ENCODE assay signal across 25 mouse cellular contexts in genomic region chr19:22754498-22754897, GRCm38 (mm10).
DNase-seq lines count a peak whose midpoint lies in the region; ATAC-seq lines count a peak whose summit lies in the region.
"Had no signal": no experiment of that assay in that cellular context is flagged by ENCODE, and none has a peak within 500 bp of the region (broad histone marks: within the 10 kb centered on the region; RNA-seq: fewer than 3 reads in every experiment).

No protein-coding gene starts in this region.

- no peaks in the 10 kb centered on the region for H3K36me3 ChIP-seq in embryonic facial prominence, embryonic 14.5 days (ENCODE audit: control insufficient read depth, insufficient read depth, low read length)
- H3K36me3 ChIP-seq in embryonic facial prominence, embryonic 10.5 days (replicated peaks), result no peaks in the 10 kb centered on the region
- no peaks in the 10 kb centered on the region for H3K36me3 ChIP-seq in midbrain, embryonic 14.5 days (ENCODE audit: control insufficient read depth, insufficient read depth, low read length)
- no peaks in the 10 kb centered on the region for H3K36me3 ChIP-seq in midbrain, embryonic 11.5 days (ENCODE audit: control insufficient read depth, insufficient read depth, low read length)
- H3K36me3 ChIP-seq: heart, embryonic 12.5 days; lung, embryonic 15.5 days; midbrain, embryonic 13.5 days had no signal

- H3K27me3 ChIP-seq in embryonic facial prominence, embryonic 14.5 days (replicated peaks; ENCODE audit: control insufficient read depth, insufficient read depth, low read length), result no peaks in the 10 kb centered on the region
- no peaks in the 10 kb centered on the region for H3K27me3 ChIP-seq in embryonic facial prominence, embryonic 10.5 days (replicated peaks; ENCODE audit: low read depth, poor library complexity, severe bottlenecking)
- no peaks in the 10 kb centered on the region for H3K27me3 ChIP-seq in midbrain, embryonic 14.5 days (ENCODE audit: control insufficient read depth, insufficient read depth, low read length)
- H3K27me3 ChIP-seq in midbrain, embryonic 11.5 days (ENCODE audit: control insufficient read depth, insufficient read depth, low read length), result no peaks in the 10 kb centered on the region
- H3K27me3 ChIP-seq: CH12.LX; heart, embryonic 12.5 days; lung, embryonic 15.5 days; megakaryocyte, embryonic 14.5 days; midbrain, embryonic 13.5 days had no signal

- H3K9me3 ChIP-seq in embryonic facial prominence, embryonic 14.5 days (ENCODE audit: control insufficient read depth, low read length), result no peaks in the 10 kb centered on the region
- no peaks in the 10 kb centered on the region for H3K9me3 ChIP-seq in embryonic facial prominence, embryonic 10.5 days
- no peaks in the 10 kb centered on the region for H3K9me3 ChIP-seq in midbrain, embryonic 14.5 days (ENCODE audit: control insufficient read depth, low read length)
- H3K9me3 ChIP-seq in midbrain, embryonic 11.5 days (ENCODE audit: control insufficient read depth, low read length), result no peaks in the 10 kb centered on the region
- H3K9me3 ChIP-seq: heart, embryonic 12.5 days; lung, embryonic 15.5 days; midbrain, embryonic 13.5 days had no signal

- H3K4me1 ChIP-seq in embryonic facial prominence, embryonic 14.5 days (ENCODE audit: control insufficient read depth, insufficient read depth, low read length), result peaks cover 9% of the 10 kb centered on the region
- H3K4me1 ChIP-seq in embryonic facial prominence, embryonic 10.5 days, result no peaks in the 10 kb centered on the region; the same call in 1 of the 2 replicates
- 0 out of 2 replicates have a peak, but pooled peaks cover 5% of the 10 kb centered on the region for H3K4me1 ChIP-seq in midbrain, embryonic 14.5 days (ENCODE audit: control insufficient read depth, insufficient read depth, low read length)
- no peaks in the 10 kb centered on the region for H3K4me1 ChIP-seq in midbrain, embryonic 11.5 days (ENCODE audit: control insufficient read depth, insufficient read depth, low read length)
- H3K4me1 ChIP-seq: heart, embryonic 12.5 days; megakaryocyte, embryonic 14.5 days had no signal

- no peak overlapping the region for H3K9ac ChIP-seq in embryonic facial prominence, embryonic 14.5 days (ENCODE audit: low read depth, low read length)
- H3K9ac ChIP-seq in midbrain, embryonic 14.5 days (replicated peaks; ENCODE audit: low read length), result no peak overlapping the region
- no peak overlapping the region for H3K9ac ChIP-seq in midbrain, embryonic 11.5 days (ENCODE audit: low read length)
- H3K9ac ChIP-seq: heart, embryonic 12.5 days; hindbrain, embryonic 14.5 days; lung, embryonic 15.5 days; midbrain, embryonic 13.5 days had no signal

- DNase-seq in cerebellum, adult 11-12 months, result peak; percentile 29
- DNase-seq in cerebellum, postnatal 4 days (ENCODE audit: low spot score in 2 of 2), result no peak
- DNase-seq in embryonic facial prominence, embryonic 14.5 days (ENCODE audit: low spot score), result peak; percentile 19
- no peak for DNase-seq in embryonic facial prominence, embryonic 10.5 days (ENCODE audit: low spot score)
- peak; percentile 2 to 21 for DNase-seq in layer of hippocampus, adult 18-20 months (ENCODE audit: low spot score in 2 of 2)
- DNase-seq in layer of hippocampus, adult 8-10 months (ENCODE audit: low spot score in 2 of 2), result no peak
- DNase-seq in midbrain, embryonic 14.5 days, result no peak
- no peak for DNase-seq in midbrain, embryonic 11.5 days (ENCODE audit: low spot score, missing footprints)
- DNase-seq: adrenal gland, adult 2 months; adrenal gland, postnatal 36 days; heart, adult 2 months; kidney, adult 9 months; kidney, postnatal 10 days; lung, postnatal 36 days; thymus, adult 2 months; thymus, postnatal 36 days had no signal

- no peak overlapping the region for H3K4me2 ChIP-seq in embryonic facial prominence, embryonic 14.5 days (ENCODE audit: low read depth, low read length)
- H3K4me2 ChIP-seq in midbrain, embryonic 14.5 days (ENCODE audit: low read length), result no peak overlapping the region
- H3K4me2 ChIP-seq in midbrain, embryonic 11.5 days, result no peak overlapping the region
- H3K4me2 ChIP-seq: heart, embryonic 12.5 days; hindbrain, embryonic 14.5 days; lung, embryonic 15.5 days; midbrain, embryonic 13.5 days had no signal

- WGBS in embryonic facial prominence, embryonic 14.5 days, result 76% methylated on average over 8 of the region's 8 CpGs
- 81% methylated on average over 8 of the region's 8 CpGs for WGBS in embryonic facial prominence, embryonic 10.5 days
- WGBS in midbrain, embryonic 14.5 days, result 58% methylated on average over 8 of the region's 8 CpGs
- 65% methylated on average over 8 of the region's 8 CpGs for WGBS in midbrain, embryonic 11.5 days

- no peak overlapping the region for H3K27ac ChIP-seq in embryonic facial prominence, embryonic 14.5 days (replicated peaks; ENCODE audit: low read depth, low read length)
- H3K27ac ChIP-seq in embryonic facial prominence, embryonic 10.5 days (replicated peaks), result no peak overlapping the region
- H3K27ac ChIP-seq in midbrain, embryonic 14.5 days (replicated peaks; ENCODE audit: low read depth, low read length), result 0 out of 2 replicates have a peak overlapping the region, but pooled peaks have one; percentile 32
- H3K27ac ChIP-seq in midbrain, embryonic 11.5 days (ENCODE audit: low read depth, low read length), result no peak overlapping the region
- H3K27ac ChIP-seq: heart, adult 2 months; hindbrain, embryonic 14.5 days; lung, embryonic 15.5 days; midbrain, embryonic 13.5 days had no signal

- peak; percentile 26; the same call in 1 of the 2 replicates for ATAC-seq in embryonic facial prominence, embryonic 14.5 days (ENCODE audit: low read depth)
- no peak for ATAC-seq in midbrain, embryonic 14.5 days (ENCODE audit: low FRiP score, low TSS enrichment)
- no peak for ATAC-seq in midbrain, embryonic 11.5 days (ENCODE audit: low FRiP score)
- ATAC-seq: activated CD4-positive, CD25-positive, alpha-beta regulatory T cell, adult 4 months; forebrain, embryonic 14.5 days; intestine, postnatal 0 days; midbrain, embryonic 13.5 days had no signal

- no peak overlapping the region for H3K4me3 ChIP-seq in embryonic facial prominence, embryonic 14.5 days (ENCODE audit: low read depth, low read length)
- H3K4me3 ChIP-seq in embryonic facial prominence, embryonic 10.5 days, result no peak overlapping the region
- H3K4me3 ChIP-seq in midbrain, embryonic 14.5 days (replicated peaks; ENCODE audit: low read depth, low read length), result no peak overlapping the region
- H3K4me3 ChIP-seq in midbrain, embryonic 11.5 days (ENCODE audit: low read depth, low read length), result no peak overlapping the region
- H3K4me3 ChIP-seq: heart, adult 2 months; heart, embryonic 12.5 days; lung, embryonic 15.5 days; megakaryocyte, embryonic 14.5 days; midbrain, embryonic 13.5 days had no signal

Comparison
In these comparisons a context has a peak if more than half of its experiments do, and no peak if none do; other contexts are left out.
1. DNase-seq: peak in cerebellum, adult 11-12 months (single experiment), embryonic facial prominence, embryonic 14.5 days (single experiment) and layer of hippocampus, adult 18-20 months (2 of 2); none in cerebellum, postnatal 4 days (0 of 2), embryonic facial prominence, embryonic 10.5 days (single experiment), layer of hippocampus, adult 8-10 months (0 of 2), midbrain, embryonic 14.5 days (single experiment) and midbrain, embryonic 11.5 days (single experiment).